Mouse (Mus musculus) heart, adult 2 months (tissue): ENCODE measurements around the gene Smarca4.

Source experiments
- CTCF ChIP-seq: fragments of 200-600 bp; IDR thresholded peaks from 2 replicates; pipeline ENCODE4 v1.8.1; 2022; ENCODE audit warnings: antibody characterized with exemption, mild to moderate bottlenecking, moderate library complexity
- POLR2A ChIP-seq: fragments of 200-500 bp; IDR thresholded peaks from 2 replicates; pipeline ENCODE4 v1.6.1; 2011; ENCODE audit warnings: mild to moderate bottlenecking, low read depth, low read length, control low read depth; ENCODE audit not compliant: insufficient read depth

DNA sequence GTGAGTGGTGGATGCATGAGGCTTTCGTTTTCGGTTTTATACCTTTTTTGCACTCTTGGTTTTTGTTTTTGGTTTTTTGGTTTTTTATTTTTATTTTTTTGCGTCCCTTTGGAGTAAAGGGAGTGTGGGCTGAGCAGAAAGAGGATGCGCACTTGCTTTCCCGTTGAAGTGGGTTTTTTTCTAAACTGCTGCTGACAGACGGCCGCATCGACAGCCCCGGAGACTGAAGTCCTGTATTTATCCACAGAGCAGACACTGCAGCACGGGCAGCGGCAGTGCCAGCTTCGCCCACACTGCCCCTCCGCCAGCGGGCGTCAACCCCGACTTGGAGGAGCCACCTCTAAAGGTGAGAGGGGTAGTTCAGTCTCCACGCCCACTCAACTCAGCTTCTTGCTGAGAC lies 61.7 kb downstream of the Smarca4 start:
- no peak for TF ChIP-seq CTCF
- no peak for TF ChIP-seq POLR2A
